Mouse (Mus musculus): Measurements from ENCODE around the gene Gm10309.

DNA sequence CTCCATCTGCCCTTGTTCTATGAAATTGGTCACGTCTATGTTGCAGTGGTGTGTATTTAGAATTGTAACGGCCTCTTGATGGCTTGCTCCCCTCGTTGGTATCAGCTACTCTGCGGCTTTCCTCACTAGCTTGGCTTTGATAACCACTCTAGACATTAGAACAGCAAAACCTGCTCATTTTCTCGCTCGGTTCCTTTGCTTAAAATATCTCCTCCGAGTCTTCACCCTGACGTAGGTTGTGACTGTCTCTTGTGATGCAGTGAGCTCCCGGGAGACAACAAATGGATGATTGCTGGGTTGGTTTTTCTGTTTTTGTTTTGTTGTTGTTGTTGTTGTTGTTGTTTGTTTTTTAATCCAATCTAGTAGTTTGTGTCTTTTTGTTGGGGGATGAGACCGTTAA lies 24.0 kb upstream of the Gm10309 start:
- TF ChIP-seq POLR2A (IDR thresholded peaks at IDR 0.05; ENCODE audit: borderline replicate concordance, extremely low read depth, low read depth, low read length) (no peak), CTCF (IDR thresholded peaks at IDR 0.05; ENCODE audit: insufficient read depth, low read length) (no peak)

Data from lung, adult 2 months (tissue).